ENCODE assay signal across 8 mouse cellular contexts in genomic region chr4:133706956-133707355, GRCm38 (mm10). TPM values are rescaled to one million over a fixed set of nuclear protein-coding genes. Genes with fewer than 3 reads are reported as not detected.
A peak's percentile ranks its signal among the peaks of the same experiment; 100 is the strongest.
DNase-seq lines count a peak whose midpoint lies in the region; ATAC-seq and TF ChIP-seq lines count a peak whose summit lies in the region.

No protein-coding gene starts in this region.

- ATAC-seq in midbrain, embryonic 12.5 days (ENCODE audit: low FRiP score, low read depth): no peak
- peak; percentile 45 for ATAC-seq in intestine, embryonic 15.5 days

- no peak for DNase-seq in midbrain, embryonic 10.5 days (ENCODE audit: low spot score)
- DNase-seq in cerebellum, adult 11-12 months: peak; percentile 76
- DNase-seq in gastrocnemius, postnatal 14 days: peak; percentile 71
- peak; percentile 35 to 40 for DNase-seq in left cerebral cortex, postnatal 36 days (ENCODE audit: low spot score in 2 of 2)
- DNase-seq in thymus, postnatal 10 days (ENCODE audit: low spot score in 2 of 2): peak; percentile 69 to 78

- 77% methylated on average over 8 of the region's 8 CpGs for WGBS in midbrain, embryonic 12.5 days
- WGBS in midbrain, embryonic 10.5 days: 80% methylated on average over 8 of the region's 8 CpGs
- WGBS in intestine, embryonic 15.5 days: 26% methylated on average over 8 of the region's 8 CpGs

- intact Hi-C loops in gastrocnemius, postnatal 14 days (cut with DNase I; ENCODE audit: low total_unique reads): no loop called here
- intact Hi-C loops in left cerebral cortex, postnatal 36 days (cut with DNase I): loop anchor here (5.0 kb wide), 1 partner anchor 35 kb away; the partner anchor contains the start of gene Pigv

- TF ChIP-seq POLR2A in myocyte (IDR thresholded peaks at IDR 0.05; ENCODE audit: insufficient read length, low read depth): no peak

- peaks cover 62% of the 10 kb centered on the region for H3K36me3 ChIP-seq in midbrain, embryonic 12.5 days
- H3K36me3 ChIP-seq in midbrain, embryonic 10.5 days: peaks cover 91% of the 10 kb centered on the region
- H3K36me3 ChIP-seq in intestine, embryonic 15.5 days: peaks cover 14% of the 10 kb centered on the region; the same call in 1 of the 2 replicates
- peaks cover 17% of the 10 kb centered on the region for H3K36me3 ChIP-seq in myocyte (ENCODE audit: control insufficient read depth, insufficient read depth)

- no peaks in the 10 kb centered on the region for H3K9me3 ChIP-seq in midbrain, embryonic 12.5 days
- H3K9me3 ChIP-seq in midbrain, embryonic 10.5 days (replicated peaks): no peaks in the 10 kb centered on the region
- H3K9me3 ChIP-seq in intestine, embryonic 15.5 days: no peaks in the 10 kb centered on the region

- H3K4me2 ChIP-seq in midbrain, embryonic 12.5 days (replicated peaks): no peak overlapping the region
- no peak overlapping the region for H3K4me2 ChIP-seq in intestine, embryonic 15.5 days (replicated peaks)
- H3K4me2 ChIP-seq in myocyte (ENCODE audit: low read depth): peak overlapping the region; percentile 44

- H3K4me1 ChIP-seq in midbrain, embryonic 12.5 days: 0 out of 2 replicates have a peak, but pooled peaks cover 9% of the 10 kb centered on the region
- peaks cover 27% of the 10 kb centered on the region for H3K4me1 ChIP-seq in midbrain, embryonic 10.5 days
- peaks cover 26% of the 10 kb centered on the region for H3K4me1 ChIP-seq in intestine, embryonic 15.5 days (replicated peaks)

- no peak overlapping the region for H3K9ac ChIP-seq in midbrain, embryonic 12.5 days (replicated peaks)
- H3K9ac ChIP-seq in intestine, embryonic 15.5 days: no peak overlapping the region

- no peaks in the 10 kb centered on the region for H3K27me3 ChIP-seq in midbrain, embryonic 12.5 days
- no peaks in the 10 kb centered on the region for H3K27me3 ChIP-seq in midbrain, embryonic 10.5 days (ENCODE audit: low read depth, poor library complexity, severe bottlenecking)
- H3K27me3 ChIP-seq in intestine, embryonic 15.5 days (replicated peaks): no peaks in the 10 kb centered on the region
- no peaks in the 10 kb centered on the region for H3K27me3 ChIP-seq in myocyte (ENCODE audit: control insufficient read depth, insufficient read depth, insufficient read length)

- H3K27ac ChIP-seq in midbrain, embryonic 12.5 days (replicated peaks): 0 out of 2 replicates have a peak overlapping the region, but pooled peaks have one; percentile 2
- no peak overlapping the region for H3K27ac ChIP-seq in midbrain, embryonic 10.5 days (replicated peaks)
- H3K27ac ChIP-seq in intestine, embryonic 15.5 days: peak overlapping the region; percentile 73

- H3ac ChIP-seq in myocyte (ENCODE audit: control insufficient read depth, insufficient read length): no peak overlapping the region

- no peak overlapping the region for H3K4me3 ChIP-seq in midbrain, embryonic 12.5 days
- no peak overlapping the region for H3K4me3 ChIP-seq in midbrain, embryonic 10.5 days
- H3K4me3 ChIP-seq in intestine, embryonic 15.5 days (replicated peaks): no peak overlapping the region
- no peak overlapping the region for H3K4me3 ChIP-seq in myocyte

- peaks cover 80% of the 10 kb centered on the region for H3K79me2 ChIP-seq in myocyte (ENCODE audit: control insufficient read depth, insufficient read depth)

TF ChIP-seq in myocyte, 11 proteins besides CTCF, POLR2A, EP300 and RAD21:
- TF ChIP-seq MAX (IDR thresholded peaks at IDR 0.05; ENCODE audit: low read depth) (no peak), TCF12 (IDR thresholded peaks at IDR 0.05; ENCODE audit: insufficient read depth, poor library complexity, severe bottlenecking) (no peak), E2F4 (IDR thresholded peaks at IDR 0.05; ENCODE audit: insufficient read depth) (no peak), SRF (IDR thresholded peaks at IDR 0.05; ENCODE audit: control insufficient read depth, insufficient read length, low read depth) (no peak)

RNA-seq across cellular contexts. Expression of gene Pigv, which starts 34.5 kb away (rescaled TPM):
- polyA plus RNA-seq in midbrain, embryonic 12.5 days (2016; fragmentation: Nextera tagmentation; extraction: Ambion mirVana): 18.3 and 19.1 TPM in 2 replicates
- 18.7 and 19.5 TPM in 2 replicates for polyA plus RNA-seq in midbrain, embryonic 10.5 days (2016; fragmentation: Nextera tagmentation; extraction: Ambion mirVana)
- total RNA-seq in gastrocnemius, postnatal 14 days (2021): 1 to 10 TPM; 9.4 to 9.9 TPM
- polyA plus RNA-seq in intestine, embryonic 15.5 days (2015; fragmentation: Nextera tagmentation; extraction: Ambion mirVana): 16.9 and 17.7 TPM in 2 replicates
- total RNA-seq in left cerebral cortex, postnatal 36 days (2021): 1 to 10 TPM; 8.3 to 9.6 TPM
- 9.8 TPM for polyA plus RNA-seq in myocyte (2012; fragmentation: generic; extraction: Trizol)

RNA-seq across cellular contexts. Expression of gene Arid1a, which starts 49.6 kb away (rescaled TPM):
- 47.7 and 48.5 TPM in 2 replicates for polyA plus RNA-seq in midbrain, embryonic 12.5 days (2016; fragmentation: Nextera tagmentation; extraction: Ambion mirVana)
- 32.7 and 34.5 TPM in 2 replicates for polyA plus RNA-seq in midbrain, embryonic 10.5 days (2016; fragmentation: Nextera tagmentation; extraction: Ambion mirVana)
- total RNA-seq in gastrocnemius, postnatal 14 days (2021): 10 to 100 TPM; 22.3 to 27.3 TPM
- polyA plus RNA-seq in intestine, embryonic 15.5 days (2015; fragmentation: Nextera tagmentation; extraction: Ambion mirVana): 21.6 and 24.9 TPM in 2 replicates
- 10 to 100 TPM; 76.5 to 96.1 TPM for total RNA-seq in left cerebral cortex, postnatal 36 days (2021)
- 23.2 TPM for polyA plus RNA-seq in myocyte (2012; fragmentation: generic; extraction: Trizol)

RNA-seq across cellular contexts. Expression of gene Zdhhc18, which starts 57.0 kb away (rescaled TPM):
- 4.1 and 4.7 TPM in 2 replicates for polyA plus RNA-seq in midbrain, embryonic 12.5 days (2016; fragmentation: Nextera tagmentation; extraction: Ambion mirVana)
- 3.0 and 3.1 TPM in 2 replicates for polyA plus RNA-seq in midbrain, embryonic 10.5 days (2016; fragmentation: Nextera tagmentation; extraction: Ambion mirVana)
- 10 to 100 TPM; 18.2 to 26.4 TPM for total RNA-seq in gastrocnemius, postnatal 14 days (2021)
- 2.0 and 4.1 TPM in 2 replicates for polyA plus RNA-seq in intestine, embryonic 15.5 days (2015; fragmentation: Nextera tagmentation; extraction: Ambion mirVana)
- total RNA-seq in left cerebral cortex, postnatal 36 days (2021): 10 to 100 TPM; 37.6 to 40.6 TPM
- polyA plus RNA-seq in myocyte (2012; fragmentation: generic; extraction: Trizol): 14.3 TPM
